Mouse (Mus musculus): ENCODE measurements around the gene Slc17a1.

DNA sequence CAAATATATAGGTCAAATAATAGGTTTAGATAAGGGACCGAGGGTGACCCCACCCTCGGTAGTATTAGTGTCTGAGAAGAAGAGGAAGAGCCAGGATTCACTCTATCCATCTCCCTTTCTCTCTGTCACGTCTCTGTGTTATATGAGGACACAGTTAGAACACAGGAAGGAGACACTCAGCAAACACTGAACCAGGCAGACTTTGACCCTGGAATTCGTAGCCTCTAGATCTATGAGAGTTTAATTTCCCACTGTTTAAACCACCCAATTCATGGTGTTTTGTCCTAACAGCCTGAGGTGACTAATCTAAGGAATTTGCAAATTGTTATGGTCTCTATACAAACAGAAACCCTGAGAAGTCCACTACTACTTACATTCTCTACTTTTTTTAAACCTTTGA is 50.1 kb downstream of the Slc17a1 start:
- no peak for TF ChIP-seq CTCF (IDR thresholded peaks at IDR 0.05; ENCODE audit: insufficient read depth, low read depth, low read length)
- no peak for TF ChIP-seq POLR2A (IDR thresholded peaks at IDR 0.05; ENCODE audit: insufficient read depth, low read depth, low read length)

Data from olfactory bulb, adult 2 months (tissue).